Mouse (Mus musculus) left cerebral cortex, adult 9 months (tissue): Measurements from ENCODE around the gene Pcdh9.

Source experiments
- DNase-seq, 2 experiments: peaks; one replicate each; pipeline ENCODE4 v3.0.0; 2022; ENCODE audit warnings: low spot score in 2 of 2

The Pcdh9 gene

DNA sequence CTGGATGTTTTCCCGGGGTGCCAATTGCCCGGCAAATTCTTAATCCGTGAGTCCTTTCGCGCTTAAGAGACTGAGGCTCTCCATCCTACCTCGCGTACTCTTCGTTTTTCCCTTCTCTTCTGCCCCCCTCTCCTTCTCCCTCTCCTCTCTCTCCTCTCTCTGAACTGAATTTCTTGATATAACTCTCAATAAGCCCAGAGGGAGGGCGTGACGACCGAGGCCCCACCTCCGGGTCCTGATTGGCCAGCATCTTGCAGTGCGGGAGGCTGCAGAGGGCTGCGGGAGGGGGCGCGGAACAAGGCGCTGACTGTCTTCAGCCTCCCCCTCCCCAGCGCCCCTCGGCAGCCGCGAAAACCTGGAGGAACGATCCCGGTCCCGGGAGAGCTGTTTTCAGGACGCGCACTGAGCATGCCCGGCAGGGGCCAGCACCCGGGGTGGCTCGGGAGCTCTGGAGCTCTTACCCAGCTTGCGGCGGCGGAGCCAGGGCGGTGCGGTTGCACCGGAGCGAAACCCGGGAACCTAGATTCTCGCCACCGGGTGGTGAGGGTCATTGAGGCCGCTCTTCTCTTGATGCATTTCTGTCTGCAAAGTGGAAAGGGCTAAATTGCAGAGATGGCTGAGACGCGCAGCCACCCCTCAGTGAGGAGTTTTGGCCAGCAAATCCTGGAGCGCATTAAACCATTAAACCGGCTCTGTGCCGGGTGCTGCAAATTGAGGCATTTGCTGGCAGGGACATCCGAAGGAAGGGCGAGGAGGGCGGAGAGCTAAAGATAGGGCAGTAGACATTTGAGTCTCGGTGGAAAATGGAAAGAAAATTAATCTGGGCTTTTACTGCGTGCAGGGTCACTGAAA is at the start of gene Pcdh9:
TSS of gene Pcdh9 (minus strand) at position 161 of the 852 bp plus-strand sequence.
- peak; percentile 96 to 98 for DNase-seq

GRCm38 (mm10) chr14:93906928-93907327 is 16.4 kb upstream of the Pcdh9 start:
- no peak for DNase-seq

GRCm38 (mm10) chr14:93898533-93898932 is 8.1 kb upstream of the Pcdh9 start:
- no peak for DNase-seq

- no peak for DNase-seq
These were observed 4.7 kb upstream of the Pcdh9 start for GRCm38 (mm10) chr14:93895131-93895530.

DNA sequence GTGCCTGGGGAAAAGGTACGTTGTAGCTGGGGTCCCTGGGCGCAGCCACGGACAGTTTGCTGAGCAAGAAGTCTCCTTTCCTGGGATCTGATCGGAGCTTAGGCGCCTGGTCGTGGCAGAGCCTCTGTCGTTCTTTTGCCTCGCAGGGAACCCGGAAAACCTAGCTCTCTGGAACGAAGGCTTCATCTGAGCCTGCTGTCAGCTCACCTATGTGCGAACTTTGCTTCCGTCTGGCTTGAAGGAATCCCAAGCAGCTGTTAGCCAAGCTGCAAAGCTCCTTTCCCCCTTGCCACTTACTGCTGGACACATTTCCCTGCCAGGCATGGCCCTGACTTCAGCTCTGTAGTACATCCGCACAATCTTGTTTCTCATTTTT is 880 bp upstream of the Pcdh9 start:
- peak in 1 of 2 experiments; percentile 54 for DNase-seq

DNA sequence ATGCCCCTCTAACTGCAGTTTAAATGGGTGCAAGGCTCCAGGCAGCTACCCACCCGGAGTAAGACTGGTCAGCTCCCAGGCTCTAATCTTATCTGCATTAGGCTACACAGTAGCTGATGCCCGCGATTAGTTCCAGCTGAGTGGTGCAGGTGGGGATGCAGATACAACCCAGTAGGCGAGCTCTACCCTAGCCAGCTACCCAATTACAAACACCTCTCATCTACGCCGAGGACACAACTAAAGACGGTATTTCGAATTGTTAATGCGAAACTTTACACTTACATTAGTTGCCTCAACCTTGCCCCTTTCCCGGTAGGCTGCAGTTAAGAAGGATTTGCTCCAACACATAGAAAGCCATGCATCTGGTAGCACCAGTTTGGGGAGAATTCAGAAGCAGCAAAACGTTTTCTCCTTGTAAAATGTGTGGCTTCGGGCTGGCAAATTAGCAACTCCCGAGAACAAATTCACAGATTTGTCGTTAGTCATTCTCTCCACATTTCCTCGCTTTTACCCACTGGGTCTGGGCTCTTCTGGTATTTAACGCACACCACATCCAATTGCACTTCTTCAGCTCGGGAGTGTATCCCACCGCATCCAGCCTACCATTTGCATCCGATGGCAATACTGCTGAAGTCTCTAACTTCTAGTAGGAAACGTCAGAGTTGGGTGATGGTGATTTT is 500 bp downstream of the Pcdh9 start:
- DNase-seq, result peak in 1 of 2 experiments; percentile 35

DNA sequence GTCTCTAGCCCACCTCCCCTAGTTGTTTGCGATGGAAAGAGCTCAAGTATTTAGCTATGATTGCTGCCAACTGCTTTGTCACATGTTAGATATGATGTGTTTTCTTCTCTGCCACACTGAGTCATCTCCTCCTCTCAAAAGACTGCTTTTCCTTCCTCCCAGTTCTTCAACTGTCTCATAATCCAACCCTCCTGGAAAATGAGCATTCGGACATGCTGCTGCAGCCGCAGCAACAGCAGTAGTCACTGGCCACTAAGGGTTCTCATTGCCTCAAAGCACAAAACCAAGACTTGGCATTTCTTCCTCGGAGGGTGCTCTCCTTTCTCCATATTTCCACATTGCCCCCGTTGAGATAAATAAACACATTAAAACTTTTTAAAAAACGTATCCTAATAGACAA is 1.2 kb downstream of the Pcdh9 start:
- peak in 1 of 2 experiments; percentile 59 for DNase-seq

DNA sequence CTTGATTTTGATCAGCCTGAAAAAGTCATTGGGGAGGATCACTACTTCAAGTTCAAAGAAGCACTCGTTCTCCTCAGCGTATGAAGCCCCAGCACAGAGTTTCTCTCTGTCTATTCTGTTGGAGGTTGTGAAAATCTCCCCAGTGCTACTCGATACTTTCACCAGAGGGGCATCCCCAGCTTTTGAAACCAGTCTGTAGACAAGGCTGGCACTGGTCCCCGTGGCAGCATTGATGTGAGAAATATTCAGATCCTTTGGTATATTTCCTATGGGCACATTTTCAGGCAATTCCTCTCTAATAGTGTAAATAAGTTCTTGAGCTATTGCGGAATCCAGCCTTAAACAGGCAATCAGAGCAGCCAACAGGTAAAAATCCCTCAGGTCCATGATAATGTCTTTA is 2.1 kb downstream of the Pcdh9 start:
- DNase-seq, result no peak

DNA sequence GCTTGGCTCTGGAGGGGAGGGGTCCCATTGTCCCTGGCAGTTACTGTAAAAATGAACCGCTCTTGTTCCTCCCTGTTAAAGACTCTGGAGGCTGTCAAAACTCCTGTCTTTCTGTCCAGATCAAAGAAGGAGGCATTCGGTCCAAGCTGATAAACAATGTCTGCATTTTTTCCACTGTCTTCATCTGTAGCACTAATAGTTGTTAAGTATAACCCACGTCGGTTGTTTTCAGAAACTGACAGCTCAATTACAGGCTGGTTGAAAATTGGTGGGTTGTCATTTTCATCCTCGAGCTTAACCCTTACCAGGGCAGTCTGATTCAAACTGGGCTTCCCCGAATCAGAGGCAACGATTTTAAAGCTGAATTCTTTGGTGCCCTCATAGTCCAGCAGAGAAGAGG is 3.4 kb downstream of the Pcdh9 start:
- DNase-seq, result no peak

DNA sequence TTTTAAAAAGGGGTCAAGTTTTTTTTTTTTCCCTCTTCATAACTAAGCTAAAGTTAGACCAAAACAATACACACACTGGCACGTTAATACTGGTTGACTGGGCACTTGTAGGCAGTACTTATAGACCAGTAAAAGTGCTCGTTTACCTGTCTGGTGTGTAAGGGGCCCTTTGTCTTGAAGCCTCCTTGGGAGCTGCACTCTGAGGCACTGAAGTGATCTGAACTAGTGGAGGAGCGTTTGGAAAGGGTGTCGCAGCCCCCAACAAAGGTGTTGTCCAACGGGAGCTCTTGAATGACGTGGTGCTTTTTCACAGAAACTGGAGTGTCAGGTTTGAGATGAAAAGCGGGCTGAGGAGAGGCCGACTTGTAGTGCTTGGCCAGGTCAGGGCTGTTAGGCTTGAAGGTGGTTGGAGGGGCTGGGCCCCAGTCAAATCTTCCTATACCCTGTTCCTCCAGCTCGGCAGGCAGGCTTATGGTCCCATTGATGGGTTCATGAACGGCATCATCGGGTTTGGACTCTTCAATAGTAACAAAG is 4.9 kb downstream of the Pcdh9 start:
- no peak for DNase-seq

DNA sequence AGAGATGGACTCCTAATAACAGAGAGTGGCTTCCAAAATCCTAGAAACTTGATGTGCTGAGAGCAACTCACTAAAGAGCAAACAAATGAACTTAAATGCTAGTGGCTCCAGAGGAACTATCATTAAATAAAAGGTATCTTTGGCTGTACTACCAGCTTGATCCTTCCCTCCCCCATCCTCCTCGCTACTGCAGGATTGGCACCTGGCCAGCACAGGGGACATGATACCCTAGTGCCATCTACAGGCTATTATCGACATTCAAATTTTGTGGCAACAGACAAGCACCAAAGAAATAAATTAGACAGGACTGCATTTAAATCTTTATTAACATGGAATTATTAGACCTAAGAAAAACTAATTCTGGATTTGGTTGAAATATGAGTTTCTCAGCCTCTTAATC is 6.0 kb downstream of the Pcdh9 start:
- DNase-seq, result peak in 1 of 2 experiments; percentile 86

DNA sequence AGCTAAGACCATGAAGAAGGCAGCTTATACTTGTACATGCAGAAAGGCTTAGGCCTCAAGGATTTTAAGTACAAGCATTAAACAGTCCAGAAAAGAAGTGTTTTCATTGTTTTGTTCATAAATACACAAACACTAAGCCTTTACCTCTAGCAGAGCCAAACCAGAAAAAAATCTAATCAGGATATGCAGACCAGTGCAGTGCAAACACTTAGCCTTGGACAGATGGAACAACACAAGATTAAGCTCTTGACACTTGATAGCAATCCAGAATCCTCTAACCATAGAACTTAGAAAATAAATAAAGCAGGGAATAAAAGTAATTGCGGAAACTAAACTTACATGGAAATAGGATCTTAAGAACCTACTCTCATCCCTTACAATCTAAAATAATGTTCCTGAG is 10.4 kb downstream of the Pcdh9 start:
- DNase-seq, result no peak

- no peak for DNase-seq
These were observed 14.5 kb downstream of the Pcdh9 start for GRCm38 (mm10) chr14:93875968-93876367.

- DNase-seq, result no peak
These were observed 22.3 kb downstream of the Pcdh9 start for GRCm38 (mm10) chr14:93868211-93868610.

- no peak for DNase-seq
These were observed 32.4 kb downstream of the Pcdh9 start for GRCm38 (mm10) chr14:93858069-93858468.

- no peak for DNase-seq
These were observed 44.3 kb downstream of the Pcdh9 start for GRCm38 (mm10) chr14:93846091-93846677.

DNA sequence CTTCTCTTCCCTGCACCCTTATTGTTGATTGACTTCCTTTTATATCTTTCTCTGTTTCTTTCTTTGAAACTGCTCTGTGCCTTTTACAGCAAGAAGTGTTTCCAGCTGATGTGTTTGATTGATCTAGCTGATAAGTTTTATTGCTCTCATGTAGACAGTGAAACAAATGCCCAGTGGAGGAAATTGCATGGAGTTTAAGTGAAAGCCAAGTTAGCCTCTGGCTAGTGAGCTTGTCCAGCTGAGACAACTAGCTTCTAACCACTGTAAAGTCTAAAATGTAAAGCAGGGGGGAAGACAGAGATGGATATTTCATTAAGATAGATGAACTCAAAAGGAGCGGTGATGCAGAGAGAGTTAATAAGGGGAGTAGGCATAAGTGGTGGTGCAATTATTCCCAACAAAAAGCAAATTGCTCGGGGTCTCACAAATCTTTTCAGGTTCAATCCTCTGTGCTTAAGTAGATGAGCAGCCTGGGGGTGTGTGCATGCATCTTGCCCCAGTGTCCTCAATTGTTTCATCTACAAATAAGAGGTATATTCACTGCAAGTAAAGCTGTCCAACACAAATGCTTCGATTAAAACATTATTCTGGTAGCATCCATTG is 47.7 kb downstream of the Pcdh9 start:
- DNase-seq, result no peak

- peak in 1 of 2 experiments; percentile 47 for DNase-seq
These were observed 58.0 kb downstream of the Pcdh9 start for GRCm38 (mm10) chr14:93832511-93832910.

DNA sequence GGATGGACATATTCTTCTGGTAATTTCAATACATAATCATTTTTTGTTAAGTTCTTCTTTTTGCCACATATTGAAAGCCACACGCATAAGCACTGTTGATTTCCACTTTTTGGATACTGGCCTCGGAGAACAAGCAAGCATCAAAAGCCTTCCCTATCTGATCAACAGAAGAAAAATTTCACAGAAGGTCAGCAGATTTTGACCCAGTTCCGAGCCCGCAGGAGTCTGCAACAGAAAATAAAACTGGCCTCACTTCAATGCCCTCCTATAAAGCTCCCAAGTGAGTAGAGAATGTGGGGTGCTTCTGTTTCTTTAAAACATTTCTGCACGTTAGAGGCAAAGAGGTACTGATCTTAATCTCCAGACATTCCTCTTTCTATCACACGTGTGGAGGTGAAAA is 63.3 kb downstream of the Pcdh9 start:
- no peak for DNase-seq

DNA sequence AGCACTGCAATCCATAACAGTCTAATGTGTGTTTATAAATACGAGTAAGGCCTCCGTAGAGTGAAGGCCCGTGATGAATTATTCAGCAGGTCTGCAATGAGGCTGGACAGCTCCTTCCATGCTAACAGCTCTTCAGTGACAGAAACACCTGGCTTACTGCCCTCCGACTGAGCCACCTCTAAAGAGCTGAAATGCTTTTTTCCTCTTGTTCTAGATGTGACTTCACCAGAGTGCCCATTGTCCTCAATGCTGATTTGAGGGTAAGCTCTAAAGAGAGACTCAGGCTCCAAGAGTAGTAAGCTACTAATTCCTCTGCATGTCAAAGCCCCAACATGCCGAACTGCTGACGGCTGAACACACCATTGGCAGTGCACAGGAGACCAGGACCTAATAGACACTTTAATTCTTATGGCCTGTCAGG is 64.4 kb downstream of the Pcdh9 start:
- no peak for DNase-seq

- no peak for DNase-seq
These were observed 71.6 kb downstream of the Pcdh9 start for GRCm38 (mm10) chr14:93818845-93819244.

- no peak for DNase-seq
These were observed 72.9 kb downstream of the Pcdh9 start for GRCm38 (mm10) chr14:93817591-93817990.
